Mouse (Mus musculus) limb, embryonic 15.5 days (tissue): ENCODE measurements around the gene Pabpc6. TPM values are rescaled to one million over a fixed set of nuclear protein-coding genes. Genes with fewer than 3 reads are reported as not detected.

Experiments used
- ATAC-seq: fragments of 200-750 bp; cut with Nextera tagmentation; 2 replicates; pipeline ENCODE4 v1.8.0; 2017; ENCODE audit warnings: low read depth, moderate TSS enrichment; ENCODE audit not compliant: insufficient number of reproducible peaks, low FRiP score, low TSS enrichment
- H3K27ac ChIP-seq: fragments of 300-500 bp; sonication (generic); 2 replicates; pipeline ENCODE4 v1.5.1; 2015; ENCODE audit warnings: moderate library complexity, mild to moderate bottlenecking, inconsistent platforms
- H3K27me3 ChIP-seq: fragments of 300-500 bp; sonication (generic); 2 replicates; pipeline ENCODE4 v1.6.1; 2015; ENCODE audit warnings: inconsistent platforms
- H3K36me3 ChIP-seq: fragments of 300-500 bp; sonication (generic); 2 replicates; pipeline ENCODE4 v1.6.1; 2015; ENCODE audit warnings: inconsistent platforms
- H3K4me1 ChIP-seq: fragments of 300-500 bp; sonication (generic); 2 replicates; pipeline ENCODE4 v1.6.1; 2015; ENCODE audit warnings: inconsistent platforms
- H3K4me2 ChIP-seq: fragments of 300-500 bp; sonication (generic); 2 replicates; pipeline ENCODE4 v1.6.1; 2015; ENCODE audit warnings: mild to moderate bottlenecking, inconsistent platforms
- H3K4me3 ChIP-seq: fragments of 300-500 bp; sonication (generic); 2 replicates; pipeline ENCODE4 v1.5.1; 2015; ENCODE audit warnings: mild to moderate bottlenecking, inconsistent platforms
- H3K9ac ChIP-seq: fragments of 300-500 bp; sonication (generic); 2 replicates; pipeline ENCODE4 v1.6.1; 2015; ENCODE audit warnings: inconsistent platforms
- H3K9me3 ChIP-seq: fragments of 300-500 bp; sonication (generic); 2 replicates; pipeline ENCODE4 v1.6.1; 2016; ENCODE audit warnings: inconsistent platforms
- WGBS: fragments of 180-500 bp; shearing (Covaris S2); methylation state at CpG from one replicate; pipeline ENCODE4 v1.1.7; 2015; 5-methylcytosine and 5-hydroxymethylcytosine counted together
- polyA plus RNA-seq: library from polyadenylated mRNA; unstranded; fragments of >200 nt; fragmentation: Nextera tagmentation; extraction: Ambion mirVana; gene quantifications from 2 replicates; pipeline ENCODE4 v1.2.1, GENCODE M21; 2015

Gene Pabpc6
- not detected in 2 replicates for polyA plus RNA-seq

GRCm38 (mm10) chr17:9669283-9669905 lies at the start of gene Pabpc6:
TSS of gene Pabpc6 (minus strand) at chr17:9669717.
- Histone ChIP-seq H3K9me3 (no peaks in the 10 kb centered on the region), H3K9ac (no peak within 1 kb of the TSS), H3K4me3 (no peak within 1 kb of the TSS), H3K4me1 (no peaks in the 10 kb centered on the region), H3K27me3 (no peaks in the 10 kb centered on the region), H3K36me3 (no peaks in the 10 kb centered on the region), H3K27ac (no peak within 1 kb of the TSS), H3K4me2 (no peak within 1 kb of the TSS)
- 93% methylated on average over 36 of the region's 36 CpGs for WGBS
- no peak for ATAC-seq

- Histone ChIP-seq H3K9ac (no peak overlapping the region), H3K4me2 (no peak overlapping the region), H3K9me3 (no peaks in the 10 kb centered on the region), H3K27me3 (no peaks in the 10 kb centered on the region), H3K36me3 (no peaks in the 10 kb centered on the region), H3K4me1 (no peaks in the 10 kb centered on the region), H3K27ac (no peak overlapping the region), H3K4me3 (no peak overlapping the region)
- 85% methylated on average over 6 of the region's 6 CpGs for WGBS
- no peak for ATAC-seq
Observed at GRCm38 (mm10) chr17:9710910-9711309, 41.4 kb upstream of the Pabpc6 start.

DNA sequence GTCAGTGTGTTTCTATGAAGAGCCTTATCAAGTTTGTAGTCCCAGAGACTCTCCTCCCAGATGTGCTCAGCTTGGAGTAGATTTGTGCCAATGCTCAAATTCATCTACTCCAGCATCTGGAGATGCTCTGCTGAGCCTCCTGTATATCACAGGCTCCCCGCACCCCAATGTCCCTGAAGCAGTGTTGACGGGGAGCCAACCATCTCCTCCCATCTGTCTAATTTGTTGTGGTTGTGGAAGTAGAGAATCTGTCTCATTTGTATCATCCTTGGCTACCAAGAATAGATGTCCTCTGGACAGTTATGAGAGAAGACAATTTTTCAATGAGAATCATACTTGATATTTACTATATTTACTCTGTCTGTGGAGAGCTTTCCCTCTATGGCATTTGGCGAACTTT lies 39.4 kb upstream of the Pabpc6 start:
- H3K4me2 ChIP-seq = no peak overlapping the region
- no peaks in the 10 kb centered on the region for H3K9me3 ChIP-seq
- no peaks in the 10 kb centered on the region for H3K4me1 ChIP-seq
- H3K4me3 ChIP-seq = no peak overlapping the region
- H3K27me3 ChIP-seq = no peaks in the 10 kb centered on the region
- no peak for ATAC-seq
- no peak overlapping the region for H3K27ac ChIP-seq
- 89% methylated on average over 3 of the region's 3 CpGs for WGBS
- H3K36me3 ChIP-seq = no peaks in the 10 kb centered on the region
- H3K9ac ChIP-seq = no peak overlapping the region

DNA sequence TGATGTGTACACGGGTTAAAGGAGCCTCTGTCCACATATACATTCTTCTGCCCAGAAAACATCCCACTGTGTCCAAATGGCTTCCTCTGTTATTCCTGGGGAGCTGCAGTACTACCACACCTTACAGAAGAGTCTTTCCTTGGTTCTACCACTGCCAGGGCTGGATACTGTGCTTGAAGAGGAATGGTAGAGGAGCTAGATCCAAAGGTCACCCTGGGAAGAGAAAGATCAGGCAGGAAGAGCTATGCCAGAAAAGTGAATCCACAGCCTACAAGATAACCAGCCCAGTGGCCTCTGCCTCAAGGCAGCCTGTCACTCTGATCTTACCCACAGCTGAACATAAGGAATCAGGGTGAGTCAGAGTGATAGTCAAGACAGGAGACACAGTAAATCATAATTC lies 37.8 kb upstream of the Pabpc6 start:
- Histone ChIP-seq H3K4me1 (no peaks in the 10 kb centered on the region), H3K9ac (no peak overlapping the region), H3K27ac (no peak overlapping the region), H3K9me3 (no peaks in the 10 kb centered on the region), H3K36me3 (no peaks in the 10 kb centered on the region), H3K4me3 (no peak overlapping the region), H3K27me3 (no peaks in the 10 kb centered on the region), H3K4me2 (no peak overlapping the region)
- ATAC-seq = no peak
- 81% methylated on average over 1 of the region's 1 CpGs for WGBS

GRCm38 (mm10) chr17:9697763-9698162 lies 28.2 kb upstream of the Pabpc6 start:
- H3K27me3 ChIP-seq = no peaks in the 10 kb centered on the region
- no peaks in the 10 kb centered on the region for H3K4me1 ChIP-seq
- no peak overlapping the region for H3K4me3 ChIP-seq
- no peaks in the 10 kb centered on the region for H3K9me3 ChIP-seq
- no peak overlapping the region for H3K4me2 ChIP-seq
- H3K27ac ChIP-seq = no peak overlapping the region
- H3K36me3 ChIP-seq = no peaks in the 10 kb centered on the region
- no peak for ATAC-seq
- no peak overlapping the region for H3K9ac ChIP-seq
- 72% methylated on average over 7 of the region's 7 CpGs for WGBS

DNA sequence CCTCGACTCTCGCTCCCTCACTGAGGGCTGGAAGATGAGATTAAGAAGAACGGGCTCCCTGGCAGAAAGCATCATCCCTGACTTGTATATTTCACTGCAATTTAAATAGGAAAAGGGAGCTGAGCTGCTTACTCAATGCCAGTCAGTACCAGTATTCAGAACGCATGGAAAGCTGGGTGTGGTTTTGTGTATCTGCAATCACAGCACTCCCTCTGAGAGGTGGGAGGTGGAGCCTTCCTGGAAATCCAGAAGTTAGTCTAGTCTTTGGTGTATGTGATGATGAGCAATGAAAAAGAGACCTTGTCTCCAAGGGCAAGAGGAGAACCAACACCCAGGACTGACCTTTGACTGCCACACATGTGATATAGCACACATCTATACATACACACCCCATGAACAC lies 21.7 kb upstream of the Pabpc6 start:
- Histone ChIP-seq H3K4me3 (no peak overlapping the region), H3K9me3 (no peaks in the 10 kb centered on the region), H3K9ac (no peak overlapping the region), H3K4me1 (no peaks in the 10 kb centered on the region), H3K27me3 (no peaks in the 10 kb centered on the region), H3K4me2 (no peak overlapping the region), H3K36me3 (no peaks in the 10 kb centered on the region), H3K27ac (no peak overlapping the region)
- WGBS = 73% methylated on average over 4 of the region's 4 CpGs
- no peak for ATAC-seq

DNA sequence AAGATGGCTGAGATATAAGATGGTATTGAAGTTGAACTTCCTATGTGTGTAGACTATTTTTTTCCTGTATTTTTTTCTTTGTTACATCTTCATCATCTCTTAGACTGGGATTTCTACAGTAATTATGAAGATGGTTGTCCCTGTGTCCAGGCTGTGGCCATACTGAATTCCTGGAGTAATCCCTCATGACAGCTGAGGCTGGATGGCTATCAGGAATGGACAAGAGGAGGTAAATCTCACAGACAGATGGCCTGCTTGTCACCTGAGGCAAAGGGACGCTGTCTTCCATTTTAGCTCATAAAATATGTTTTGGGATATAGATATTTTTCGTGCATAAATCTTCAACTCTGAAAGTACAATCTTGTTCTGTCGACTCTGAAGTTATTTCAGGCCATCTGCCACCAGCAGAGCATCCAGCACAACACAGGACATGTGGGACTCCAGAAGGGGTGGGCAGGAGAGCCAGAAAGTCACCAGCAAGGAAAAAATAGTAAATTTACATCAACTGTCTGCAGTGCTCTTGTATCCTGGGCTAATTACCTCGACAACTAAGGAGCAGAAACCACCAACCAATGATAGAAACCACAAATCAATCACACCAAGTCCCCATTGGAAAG lies 14.1 kb upstream of the Pabpc6 start:
- Histone ChIP-seq H3K4me3 (no peak overlapping the region), H3K9me3 (no peaks in the 10 kb centered on the region), H3K27me3 (no peaks in the 10 kb centered on the region), H3K36me3 (no peaks in the 10 kb centered on the region), H3K4me2 (no peak overlapping the region), H3K27ac (no peak overlapping the region), H3K9ac (no peak overlapping the region), H3K4me1 (no peaks in the 10 kb centered on the region)
- ATAC-seq = no peak
- 60% methylated on average over 4 of the region's 4 CpGs for WGBS

GRCm38 (mm10) chr17:9680741-9681140 lies 11.2 kb upstream of the Pabpc6 start:
- Histone ChIP-seq H3K36me3 (no peaks in the 10 kb centered on the region), H3K9me3 (no peaks in the 10 kb centered on the region), H3K4me3 (no peak overlapping the region), H3K4me1 (no peaks in the 10 kb centered on the region), H3K27ac (no peak overlapping the region), H3K9ac (no peak overlapping the region), H3K4me2 (no peak overlapping the region), H3K27me3 (no peaks in the 10 kb centered on the region)
- WGBS = 63% methylated on average over 8 of the region's 8 CpGs
- ATAC-seq = no peak

- Histone ChIP-seq H3K36me3 (no peaks in the 10 kb centered on the region), H3K4me1 (no peaks in the 10 kb centered on the region), H3K9ac (no peak overlapping the region), H3K9me3 (no peaks in the 10 kb centered on the region), H3K4me2 (no peak overlapping the region), H3K4me3 (no peak overlapping the region), H3K27ac (no peak overlapping the region), H3K27me3 (no peaks in the 10 kb centered on the region)
- 60% methylated on average over 6 of the region's 6 CpGs for WGBS
- no peak for ATAC-seq
Observed at GRCm38 (mm10) chr17:9675175-9675789, 5.8 kb upstream of the Pabpc6 start.

- no peaks in the 10 kb centered on the region for H3K27me3 ChIP-seq
- no peaks in the 10 kb centered on the region for H3K4me1 ChIP-seq
- no peak overlapping the region for H3K9ac ChIP-seq
- H3K4me2 ChIP-seq = no peak overlapping the region
- H3K9me3 ChIP-seq = no peaks in the 10 kb centered on the region
- H3K27ac ChIP-seq = no peak overlapping the region
- no peak for ATAC-seq
- H3K36me3 ChIP-seq = no peaks in the 10 kb centered on the region
- no peak overlapping the region for H3K4me3 ChIP-seq
- 92% methylated on average over 9 of the region's 9 CpGs for WGBS
Observed at GRCm38 (mm10) chr17:9667955-9668354, 1.6 kb downstream of the Pabpc6 start.

GRCm38 (mm10) chr17:9658651-9659050 lies 10.9 kb downstream of the Pabpc6 start:
- Histone ChIP-seq H3K4me3 (no peak overlapping the region), H3K9me3 (no peaks in the 10 kb centered on the region), H3K9ac (no peak overlapping the region), H3K27me3 (no peaks in the 10 kb centered on the region), H3K4me2 (no peak overlapping the region), H3K36me3 (no peaks in the 10 kb centered on the region), H3K4me1 (no peaks in the 10 kb centered on the region), H3K27ac (no peak overlapping the region)
- no peak for ATAC-seq
- 83% methylated on average over 5 of the region's 5 CpGs for WGBS

GRCm38 (mm10) chr17:9654155-9654554 lies 15.4 kb downstream of the Pabpc6 start:
- H3K9me3 ChIP-seq = no peaks in the 10 kb centered on the region
- no peaks in the 10 kb centered on the region for H3K36me3 ChIP-seq
- H3K4me1 ChIP-seq = no peaks in the 10 kb centered on the region
- H3K4me3 ChIP-seq = no peak overlapping the region
- 73% methylated on average over 3 of the region's 3 CpGs for WGBS
- ATAC-seq = no peak
- no peaks in the 10 kb centered on the region for H3K27me3 ChIP-seq
- no peak overlapping the region for H3K4me2 ChIP-seq
- no peak overlapping the region for H3K27ac ChIP-seq
- H3K9ac ChIP-seq = no peak overlapping the region
